Mouse (Mus musculus): ENCODE results near the gene Gm17622.

The Gm17622 gene

DNA sequence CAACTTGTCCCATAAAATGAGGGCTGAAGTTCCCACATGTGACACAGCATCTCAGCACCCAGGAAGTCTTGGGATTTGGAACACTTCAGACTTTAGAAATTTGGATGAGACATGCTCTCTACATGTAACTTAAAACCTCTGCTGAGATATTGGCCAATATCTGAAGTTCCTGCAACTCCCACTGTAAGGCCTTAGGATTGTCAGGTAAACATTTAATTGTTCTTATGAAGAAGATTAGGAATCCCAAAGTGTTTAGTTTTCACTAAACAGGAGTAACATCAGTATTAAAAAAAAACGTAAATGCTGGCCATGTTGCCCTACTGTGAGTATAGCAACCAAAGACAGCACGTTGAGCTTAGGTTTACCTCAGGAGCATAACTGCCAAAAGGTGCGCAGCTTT lies at the start of gene Gm17622:
Gm17622 (plus strand) TSS at position 301 of the 400 bp plus-strand sequence.
- DNase-seq (ENCODE audit: extremely low spot score, low spot score), result no peak

DNA sequence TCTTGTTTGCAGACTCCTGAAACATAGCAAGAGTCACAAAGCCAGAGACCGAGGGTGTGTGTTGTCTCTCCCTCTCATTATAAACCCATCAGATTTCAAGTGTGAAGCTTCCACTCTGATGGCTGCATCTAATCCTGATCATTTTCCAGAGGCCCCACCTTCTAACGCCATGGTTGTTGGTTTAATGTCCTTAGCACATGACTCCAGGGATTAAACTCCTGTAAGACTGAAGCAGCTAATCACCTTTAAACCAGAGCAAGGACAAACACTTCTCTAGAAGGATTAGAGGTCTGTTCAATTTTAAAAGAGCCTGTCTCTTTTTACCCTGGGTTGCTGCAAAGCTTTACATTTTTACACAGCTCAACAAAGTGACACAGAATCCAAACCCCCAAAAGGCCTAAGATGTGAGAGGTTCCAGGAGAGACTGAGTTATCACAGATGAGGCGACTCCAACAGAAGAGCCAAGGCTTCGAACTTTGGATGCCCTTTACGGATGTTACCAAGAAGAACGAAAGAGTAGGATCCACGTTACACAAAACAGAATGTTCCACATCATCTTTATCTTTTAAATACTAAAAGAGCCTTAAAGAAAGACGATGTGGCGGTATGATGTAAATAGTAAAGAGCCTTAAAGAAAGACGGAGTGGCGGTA lies 40.2 kb upstream of the Gm17622 start:
- DNase-seq (ENCODE audit: extremely low spot score, low spot score), result no peak

DNA sequence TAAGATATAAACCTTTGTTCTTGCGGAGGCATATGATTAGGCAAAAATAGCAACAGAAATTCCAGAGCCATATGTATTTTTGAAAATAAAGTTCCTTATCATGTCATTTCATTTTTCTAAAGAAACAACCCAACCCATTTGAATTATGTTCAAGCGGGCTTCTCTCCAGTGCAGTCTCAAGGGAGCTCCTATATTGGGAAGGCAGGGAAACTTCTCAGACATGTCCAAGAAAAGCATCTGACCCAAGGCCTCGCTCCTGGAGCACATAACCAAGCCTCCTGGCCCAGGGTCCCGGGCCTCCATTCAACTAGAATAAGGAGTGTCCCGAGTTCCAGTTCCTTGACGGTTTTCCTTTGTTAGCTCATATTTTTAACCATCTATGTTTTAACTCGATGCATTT lies 39.7 kb upstream of the Gm17622 start:
- no peak for DNase-seq (ENCODE audit: extremely low spot score, low spot score)

DNA sequence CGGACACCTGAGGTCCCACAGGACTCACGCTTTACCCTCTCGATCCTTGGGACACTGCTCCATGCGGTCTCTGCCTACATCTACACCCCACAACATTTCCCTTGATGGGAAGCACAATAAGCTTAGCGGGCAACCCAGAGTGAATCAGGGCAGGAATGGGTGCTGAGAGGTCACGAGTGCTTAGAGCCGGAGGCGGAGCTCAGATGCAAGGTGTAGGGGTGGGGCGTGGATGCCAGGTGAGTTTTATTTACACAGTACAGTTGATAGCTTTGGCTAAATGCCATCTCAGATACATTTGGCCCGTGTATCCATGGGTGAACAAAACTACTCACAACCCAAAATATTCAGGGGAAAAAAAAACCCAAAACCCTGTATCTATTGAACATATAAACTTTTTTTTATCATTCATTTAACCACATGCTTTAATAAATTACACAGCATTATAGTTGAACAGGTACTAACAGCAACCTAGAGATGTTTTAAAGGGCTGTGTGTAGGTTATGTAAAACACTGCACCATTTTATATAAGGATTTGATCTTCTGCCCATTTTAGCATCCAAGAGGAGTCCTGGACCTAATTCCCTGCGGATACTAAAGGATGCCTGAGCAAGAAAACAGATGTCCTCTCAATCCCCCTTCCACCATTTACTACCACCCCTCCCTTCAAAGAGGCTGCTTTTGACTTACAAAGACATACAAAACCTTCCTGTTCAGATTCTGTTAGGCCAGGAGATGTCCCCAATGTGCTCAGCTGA lies 39.0 kb upstream of the Gm17622 start:
- DNase-seq (ENCODE audit: extremely low spot score, low spot score), result no peak

DNA sequence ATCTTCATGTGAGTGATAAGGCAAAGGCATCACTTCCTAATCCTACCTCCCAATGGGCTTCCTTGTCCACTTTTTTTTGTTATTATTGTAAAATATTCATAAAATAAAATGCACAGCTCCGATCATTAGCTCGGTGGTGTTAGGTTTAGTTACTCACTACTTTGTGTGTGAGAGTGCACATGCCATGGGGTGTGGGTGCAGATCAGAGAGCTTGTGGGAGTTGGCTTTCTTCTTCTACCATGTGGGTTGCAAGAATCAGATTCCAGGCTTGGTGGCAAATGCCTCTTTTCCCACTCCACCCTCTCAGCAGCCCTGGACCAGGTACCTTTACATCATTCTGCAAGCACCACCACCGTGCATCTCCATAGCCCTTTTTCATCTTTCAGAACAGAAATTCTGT lies 37.9 kb upstream of the Gm17622 start:
- DNase-seq (ENCODE audit: extremely low spot score, low spot score), result no peak

DNA sequence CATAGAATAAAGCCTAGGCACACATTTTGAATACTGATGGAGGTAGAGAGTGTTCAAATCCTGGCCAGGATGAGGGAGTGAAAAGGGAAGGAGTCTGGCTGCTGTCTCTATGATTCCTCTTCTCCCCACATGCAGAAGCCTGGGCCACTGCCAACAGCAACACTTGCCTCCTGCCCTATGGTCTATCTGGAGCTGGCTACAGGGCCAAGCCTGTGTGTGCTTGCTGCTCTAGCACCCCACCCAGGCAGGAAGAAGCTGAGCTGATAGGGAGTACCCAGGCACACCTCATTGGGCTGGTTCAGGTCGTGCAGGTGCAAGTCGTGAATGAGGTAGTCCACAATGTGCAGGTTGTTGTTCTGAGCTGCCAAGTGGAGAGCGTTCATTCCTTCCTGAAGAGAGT lies 36.2 kb upstream of the Gm17622 start:
- no peak for DNase-seq (ENCODE audit: extremely low spot score, low spot score)

DNA sequence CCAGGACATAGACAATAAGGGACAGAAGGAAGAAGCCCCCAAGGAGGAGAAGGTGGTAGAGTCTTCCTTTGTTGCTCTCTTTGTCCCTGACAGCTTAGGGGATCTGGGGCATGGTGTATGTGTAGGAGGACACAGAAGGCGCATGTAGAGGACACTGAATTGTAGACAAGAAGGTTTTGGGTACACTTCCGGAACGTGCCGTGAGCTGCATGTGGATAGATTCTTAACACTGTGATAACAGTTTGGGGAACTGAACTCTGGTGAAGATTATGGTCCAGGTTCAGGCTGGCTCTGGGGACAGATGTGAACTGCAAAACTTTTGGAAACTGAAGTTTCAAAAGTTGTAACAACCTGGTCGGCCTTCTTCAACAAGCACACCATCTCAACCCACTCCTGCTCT lies 33.0 kb upstream of the Gm17622 start:
- no peak for DNase-seq (ENCODE audit: extremely low spot score, low spot score)

DNA sequence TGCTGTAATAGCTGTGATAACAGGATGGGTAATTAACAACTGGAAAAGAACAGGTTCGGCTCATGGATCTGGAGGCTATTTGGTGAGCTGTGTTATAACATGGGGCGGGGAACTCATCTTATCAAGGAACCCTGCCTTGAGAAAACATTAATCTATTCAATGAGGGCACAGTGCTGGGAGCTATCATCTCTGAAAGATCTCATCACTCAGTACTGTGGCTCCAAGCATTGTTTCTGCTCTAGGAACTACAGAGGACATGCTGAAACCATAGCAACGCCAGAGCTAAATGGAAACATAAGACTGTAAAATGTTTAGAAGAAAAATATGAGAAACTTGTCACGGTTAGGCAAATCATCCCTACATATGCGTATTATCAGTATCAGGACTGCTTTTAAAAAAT lies 32.5 kb upstream of the Gm17622 start:
- no peak for DNase-seq (ENCODE audit: extremely low spot score, low spot score)

DNA sequence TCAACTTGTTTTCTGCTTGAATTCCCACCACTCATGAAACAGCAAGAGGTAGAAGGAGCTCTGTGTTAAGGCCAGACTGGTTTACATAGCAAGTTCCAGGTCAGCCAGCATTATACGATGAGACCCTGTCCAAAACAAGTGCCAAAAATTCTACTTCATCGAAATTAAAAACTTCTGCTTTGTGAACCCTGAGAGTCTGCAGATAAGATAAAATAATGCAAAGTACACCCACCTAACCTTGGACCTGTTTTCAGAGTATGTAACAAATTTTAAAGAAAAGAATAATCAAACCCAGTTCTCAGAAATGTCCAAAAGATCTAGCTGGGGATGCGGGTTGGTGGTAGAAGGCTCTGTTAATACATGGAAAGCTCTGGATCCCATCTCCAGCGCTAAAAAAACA lies 31.9 kb upstream of the Gm17622 start:
- no peak for DNase-seq (ENCODE audit: extremely low spot score, low spot score)

DNA sequence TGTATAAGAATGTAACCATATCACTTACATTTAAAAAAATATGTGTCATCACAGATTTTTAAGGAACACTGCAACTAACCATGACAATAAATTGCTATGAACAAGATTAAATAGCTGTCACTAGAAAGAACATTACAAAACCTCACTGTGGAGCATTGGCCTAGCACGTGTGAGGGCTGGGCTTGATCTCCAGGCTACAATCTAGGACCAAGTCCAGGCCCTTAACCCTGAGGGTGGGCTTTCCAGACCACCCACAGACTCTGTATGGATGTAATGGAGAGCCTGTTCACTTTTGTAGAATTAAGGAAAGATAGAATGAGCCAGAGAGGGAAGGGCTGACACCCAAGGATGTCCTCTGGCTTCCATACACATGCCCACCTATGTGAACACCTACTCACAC lies 27.9 kb upstream of the Gm17622 start:
- no peak for DNase-seq (ENCODE audit: extremely low spot score, low spot score)

DNA sequence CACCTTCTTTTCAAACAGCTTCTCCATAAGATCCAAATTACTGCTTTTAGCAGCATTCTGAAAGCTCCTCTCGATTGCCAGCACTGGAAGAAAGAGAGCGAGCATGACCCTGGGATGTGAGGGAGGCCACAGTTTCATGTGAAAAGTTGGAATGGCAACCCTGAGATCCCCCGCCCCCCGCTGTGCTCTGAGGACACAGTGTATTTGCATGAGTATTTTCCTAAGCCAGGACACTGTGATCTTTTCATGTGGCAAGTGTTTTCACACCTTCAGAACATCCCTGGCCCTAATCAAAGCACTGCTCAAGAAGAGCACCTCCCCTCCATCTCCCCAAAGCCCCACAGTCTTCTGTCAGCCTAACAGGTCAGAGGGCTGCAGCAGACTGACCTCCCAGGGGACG lies 25.2 kb upstream of the Gm17622 start:
- no peak for DNase-seq (ENCODE audit: extremely low spot score, low spot score)

DNA sequence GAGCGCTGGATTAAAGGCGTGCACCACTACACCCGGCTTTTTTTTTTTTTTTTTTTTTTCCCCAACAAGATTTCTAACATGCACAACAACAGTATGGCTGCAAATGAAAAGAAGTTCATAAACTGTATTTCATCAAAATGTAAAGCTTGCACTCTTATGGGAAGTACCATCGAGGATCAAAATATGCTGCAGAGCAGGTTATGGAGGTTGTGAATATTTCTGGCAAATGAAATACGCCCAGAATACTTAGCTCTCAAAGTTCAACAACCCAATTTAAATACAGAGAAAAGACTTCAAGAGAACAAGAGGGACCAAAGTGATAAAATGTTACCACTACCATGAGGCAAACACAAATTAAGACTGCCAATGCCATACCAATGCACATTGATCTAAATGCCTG lies 21.9 kb upstream of the Gm17622 start:
- DNase-seq (ENCODE audit: extremely low spot score, low spot score), result no peak

DNA sequence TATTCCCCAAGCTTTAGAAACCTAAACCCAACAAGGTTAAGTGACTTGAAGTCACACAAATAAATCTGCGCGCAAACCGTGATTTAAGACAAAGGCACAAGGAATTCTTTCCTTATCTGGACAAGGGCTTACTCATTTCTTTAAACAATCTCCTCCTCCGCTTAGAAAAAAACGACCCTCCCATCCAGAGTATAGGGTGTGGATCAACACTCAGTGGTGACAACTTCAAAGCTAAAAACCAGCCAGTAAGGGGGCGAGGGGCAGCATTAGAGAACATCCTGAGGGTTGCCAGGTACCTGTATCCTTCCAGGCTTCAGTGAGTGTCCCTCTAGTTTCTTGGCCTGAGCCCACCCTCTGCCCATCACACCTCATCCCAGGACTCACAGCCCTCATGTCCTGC lies 20.0 kb upstream of the Gm17622 start:
- no peak for DNase-seq (ENCODE audit: extremely low spot score, low spot score)

DNA sequence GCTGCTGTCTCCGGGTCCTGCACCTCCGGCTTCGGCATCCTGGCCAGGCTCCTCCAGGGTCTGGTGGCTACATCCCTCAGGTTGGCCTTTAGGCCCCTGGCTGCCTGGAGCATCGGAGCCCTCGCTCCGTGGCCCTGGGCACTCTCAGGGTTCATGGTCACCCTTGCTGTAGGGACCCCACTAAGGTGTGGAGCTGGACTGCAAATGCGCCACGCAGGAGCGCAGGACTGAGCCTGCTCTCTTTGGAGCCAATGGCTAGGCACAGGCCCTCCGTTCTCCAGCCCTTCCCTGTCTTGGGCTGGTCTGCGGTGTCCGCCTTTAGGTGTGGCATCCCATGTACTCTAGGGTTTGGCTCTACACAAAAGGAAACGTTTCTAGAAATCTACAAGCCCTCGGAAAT lies 19.6 kb upstream of the Gm17622 start, which contains the start of gene Ankdd1b:
Ankdd1b (minus strand) TSS at position 242 of the 400 bp plus-strand sequence.
- DNase-seq (ENCODE audit: extremely low spot score, low spot score), result no peak

DNA sequence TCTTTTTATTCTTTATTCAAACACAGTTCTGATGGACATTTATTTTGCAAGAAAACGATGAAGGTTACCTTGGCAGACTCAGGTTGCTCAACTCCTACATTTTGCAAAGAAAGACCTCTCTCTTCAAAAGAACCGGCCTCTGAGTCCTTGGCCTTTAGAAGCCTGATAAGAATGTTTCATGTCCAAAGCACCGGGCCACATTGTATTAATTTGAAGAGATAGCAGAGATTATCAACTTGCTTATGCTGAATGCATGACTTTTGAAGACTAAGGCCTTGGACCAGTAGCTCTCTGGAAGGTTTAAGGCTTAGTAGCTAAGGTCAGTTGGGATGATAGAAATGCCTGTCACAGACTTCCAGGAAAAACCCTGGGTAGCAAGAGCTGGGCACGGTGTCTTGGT lies 13.3 kb upstream of the Gm17622 start:
- DNase-seq (ENCODE audit: extremely low spot score, low spot score), result no peak

DNA sequence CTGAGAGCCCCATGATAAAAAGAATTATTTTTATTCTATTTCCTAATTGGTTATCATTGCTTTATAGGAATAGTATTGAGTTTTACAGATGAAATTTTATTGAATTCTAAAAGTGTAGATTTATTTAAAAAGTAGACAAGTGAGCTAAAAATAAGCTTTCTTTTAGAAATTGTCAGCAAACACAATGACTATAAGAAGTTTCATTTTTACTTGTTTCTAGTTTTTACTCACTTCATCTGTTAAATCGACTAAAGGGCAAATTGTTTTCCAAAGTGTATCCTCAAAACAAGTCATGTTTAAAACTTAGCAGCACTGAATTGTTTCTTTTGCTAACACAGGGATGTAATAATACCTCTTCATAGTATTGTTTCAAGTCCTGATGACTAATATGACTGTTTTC lies 11.5 kb upstream of the Gm17622 start:
- DNase-seq (ENCODE audit: extremely low spot score, low spot score), result no peak

DNA sequence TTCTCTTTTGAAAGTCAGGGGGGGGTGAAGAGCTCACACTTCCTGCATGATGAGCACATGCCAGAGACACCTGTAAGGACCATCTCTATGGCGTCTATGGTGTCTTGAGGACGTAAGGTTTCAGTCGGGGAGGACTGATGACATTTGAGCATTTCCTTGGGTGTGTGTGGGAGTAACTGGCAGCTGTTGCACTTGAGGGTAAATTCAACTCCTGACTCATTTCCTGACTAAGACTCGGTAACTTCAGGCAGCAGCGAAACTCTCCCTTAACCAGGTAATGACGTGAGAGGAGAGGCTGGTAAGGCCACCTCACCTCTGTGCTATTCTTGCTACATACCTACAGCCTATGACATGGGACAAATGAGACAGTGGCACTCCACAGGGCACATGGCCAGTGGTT lies 3.3 kb upstream of the Gm17622 start:
- DNase-seq (ENCODE audit: extremely low spot score, low spot score), result no peak

DNA sequence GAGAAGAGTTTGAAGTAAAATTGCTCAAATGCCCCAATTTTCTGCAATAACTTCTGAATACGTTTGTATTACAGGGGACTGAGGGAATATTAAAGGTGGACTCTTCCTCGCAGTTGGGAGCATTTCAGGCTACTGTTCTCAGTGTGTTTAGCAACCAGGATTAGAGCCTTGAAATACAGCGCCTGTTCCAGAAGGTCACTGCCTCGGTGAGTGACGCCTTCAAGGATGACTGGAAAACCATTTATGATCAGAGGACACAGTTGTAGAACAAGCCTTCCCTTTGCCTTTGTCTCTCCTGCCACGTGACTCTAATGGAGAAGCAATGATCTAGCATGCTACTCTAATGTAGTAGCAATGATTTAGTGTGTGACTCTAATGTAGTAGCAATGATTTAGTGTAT lies 2.6 kb upstream of the Gm17622 start:
- DNase-seq (ENCODE audit: extremely low spot score, low spot score), result no peak

DNA sequence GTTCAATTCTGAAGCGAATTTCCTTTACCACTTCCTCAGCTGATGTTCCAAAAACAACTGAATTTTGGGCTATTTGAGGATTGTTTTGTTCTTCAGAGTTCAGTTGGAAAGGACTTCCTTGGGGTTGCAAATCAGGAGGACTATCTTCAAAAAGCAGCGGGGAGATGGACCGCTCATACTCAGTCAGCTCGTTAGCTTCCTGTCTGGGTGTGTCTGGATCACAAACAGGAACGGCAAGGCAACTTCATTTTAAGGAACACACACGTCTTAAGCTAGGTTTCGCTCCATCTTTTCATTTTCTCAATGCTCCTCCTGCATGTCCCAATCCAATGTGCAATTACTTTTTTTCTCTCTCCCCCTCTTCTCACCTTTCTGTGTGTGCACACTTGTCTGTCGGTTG lies 6.1 kb downstream of the Gm17622 start:
- DNase-seq (ENCODE audit: extremely low spot score, low spot score), result no peak

DNA sequence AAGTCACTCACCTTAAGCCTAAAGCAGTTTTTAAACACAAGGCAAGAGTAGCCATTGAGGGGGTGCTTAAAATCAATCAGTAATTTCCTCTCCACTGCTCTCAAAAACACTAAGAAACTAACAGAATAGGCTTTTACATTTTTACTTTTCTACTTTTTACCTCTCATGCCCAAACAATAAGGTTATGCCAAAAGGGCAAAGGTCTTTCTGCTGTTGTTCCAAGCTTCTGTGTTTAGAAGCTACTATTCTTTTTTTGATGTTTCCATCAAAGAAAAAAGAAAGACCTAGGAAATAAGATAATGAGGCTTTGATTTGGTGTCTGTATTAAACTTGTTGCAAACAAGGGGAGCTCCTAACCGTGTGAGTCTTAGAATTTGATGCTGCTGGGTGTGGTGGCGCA lies 9.4 kb downstream of the Gm17622 start:
- DNase-seq (ENCODE audit: extremely low spot score, low spot score), result no peak

DNA sequence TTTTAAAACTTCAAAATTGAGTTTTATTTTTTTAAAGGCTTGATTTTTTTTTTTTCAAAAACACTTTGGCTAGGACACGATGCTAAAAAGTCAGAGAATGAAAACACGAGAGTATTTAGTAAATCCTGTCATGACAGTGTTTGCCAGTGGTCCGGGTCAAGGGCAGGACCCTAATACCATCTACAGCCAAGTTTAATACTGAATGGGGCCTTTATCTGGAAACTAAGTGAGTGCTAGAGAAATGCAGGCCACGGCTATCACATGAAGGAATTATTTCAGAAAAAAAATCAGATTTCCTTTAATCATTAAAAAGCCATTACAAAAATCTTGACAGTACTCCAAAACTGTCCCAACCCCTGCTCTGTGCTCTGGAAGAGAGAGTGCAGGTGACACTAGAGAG lies 15.1 kb downstream of the Gm17622 start:
- no peak for DNase-seq (ENCODE audit: extremely low spot score, low spot score)

DNA sequence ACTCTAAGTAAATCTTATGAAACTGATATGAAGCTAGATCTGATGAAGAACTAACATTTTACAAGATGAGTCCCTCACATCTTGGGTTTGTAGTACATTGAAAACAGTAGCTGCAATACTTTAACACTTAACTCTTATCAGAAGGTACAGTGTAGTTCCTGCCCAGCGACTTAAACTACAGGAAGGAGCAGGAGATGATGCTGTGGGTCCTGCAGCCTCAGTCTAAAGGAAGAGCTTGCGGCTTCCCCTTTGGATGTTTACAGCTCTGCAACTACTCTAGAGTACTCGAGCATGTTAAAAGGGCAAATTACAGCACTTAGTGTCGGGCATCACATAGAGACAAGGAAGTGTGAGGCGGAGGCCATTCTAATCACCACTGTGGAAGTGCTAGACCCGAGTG lies 15.8 kb downstream of the Gm17622 start:
- no peak for DNase-seq (ENCODE audit: extremely low spot score, low spot score)

DNA sequence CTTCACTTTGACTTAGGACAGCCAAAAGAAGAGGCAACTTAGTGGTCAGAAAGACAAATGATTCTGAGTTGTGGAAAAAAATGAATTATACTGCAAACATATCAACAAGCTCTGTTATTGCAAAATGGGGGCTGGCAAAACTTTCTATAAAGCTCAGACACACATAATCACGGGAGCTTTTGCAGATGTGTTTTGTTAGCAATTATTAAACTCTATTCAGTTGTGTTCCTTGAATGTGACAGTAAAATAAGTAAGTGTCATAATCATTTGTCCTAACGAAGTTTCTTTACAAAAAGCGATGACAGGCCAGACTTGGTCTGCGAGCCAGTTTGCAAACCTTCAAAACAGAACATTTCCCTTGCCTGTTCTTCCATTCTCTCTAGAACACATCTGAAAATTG lies 17.0 kb downstream of the Gm17622 start:
- no peak for DNase-seq (ENCODE audit: extremely low spot score, low spot score)
